8 mouse cellular contexts compared by ENCODE assay signal in genomic region chr14:62292166-62292487, GRCm38 (mm10). TPM values are rescaled to one million over a fixed set of nuclear protein-coding genes. Genes with fewer than 3 reads are reported as not detected.
A peak's percentile ranks its signal among the peaks of the same experiment; 100 is the strongest.
DNase-seq lines count a peak whose midpoint lies in the region; ATAC-seq and TF ChIP-seq lines count a peak whose summit lies in the region.

No protein-coding gene starts in this region.

- H3K9me3 ChIP-seq in heart, embryonic 16.5 days (replicated peaks; ENCODE audit: control insufficient read depth, low read length) = no peaks in the 10 kb centered on the region
- H3K9me3 ChIP-seq in hindbrain, embryonic 11.5 days (ENCODE audit: control insufficient read depth, low read length) = no peaks in the 10 kb centered on the region
- no peaks in the 10 kb centered on the region for H3K9me3 ChIP-seq in liver, postnatal 0 days (ENCODE audit: low read length)

- H3K27ac ChIP-seq in heart, embryonic 16.5 days (ENCODE audit: low read length) = no peak overlapping the region
- no peak overlapping the region for H3K27ac ChIP-seq in hindbrain, embryonic 11.5 days (ENCODE audit: low read depth, low read length)
- H3K27ac ChIP-seq in liver, postnatal 0 days (ENCODE audit: low read depth) = no peak overlapping the region

- 50% methylated on average over 7 of the region's 7 CpGs for WGBS in heart, embryonic 16.5 days
- 37% methylated on average over 4 of the region's 7 CpGs for WGBS in hindbrain, embryonic 11.5 days
- 26% methylated on average over 7 of the region's 7 CpGs for WGBS in liver, postnatal 0 days (ENCODE audit: insufficient replicate concordance)

- peaks cover 9% of the 10 kb centered on the region for H3K4me1 ChIP-seq in heart, embryonic 16.5 days (ENCODE audit: control insufficient read depth, insufficient read depth, low read length)
- H3K4me1 ChIP-seq in hindbrain, embryonic 11.5 days (replicated peaks; ENCODE audit: control insufficient read depth, insufficient read depth, low read length) = peaks cover 4% of the 10 kb centered on the region
- peaks cover 7% of the 10 kb centered on the region for H3K4me1 ChIP-seq in liver, postnatal 0 days (ENCODE audit: insufficient read depth)

- no peaks in the 10 kb centered on the region for H3K27me3 ChIP-seq in heart, embryonic 16.5 days (ENCODE audit: control insufficient read depth, insufficient read depth, low read length)
- H3K27me3 ChIP-seq in hindbrain, embryonic 11.5 days (ENCODE audit: control insufficient read depth, insufficient read depth, low read length) = no peaks in the 10 kb centered on the region; the same call in 1 of the 2 replicates
- H3K27me3 ChIP-seq in liver, postnatal 0 days (ENCODE audit: insufficient read depth, low read length) = peaks cover 10% of the 10 kb centered on the region; the same call in 1 of the 2 replicates

- H3K4me3 ChIP-seq in heart, embryonic 16.5 days (ENCODE audit: low read length) = peak overlapping the region; percentile 66
- H3K4me3 ChIP-seq in hindbrain, embryonic 11.5 days (ENCODE audit: low read depth, low read length) = peak overlapping the region; percentile 48
- peak overlapping the region; percentile 47 for H3K4me3 ChIP-seq in liver, postnatal 0 days (ENCODE audit: low read depth, low read length)

- TF ChIP-seq CTCF in liver, postnatal 0 days (IDR thresholded peaks at IDR 0.05; ENCODE audit: low read depth) = no peak

- no peak for DNase-seq in heart, adult 9 months (ENCODE audit: low spot score in 2 of 2)
- DNase-seq in R1 (ENCODE audit: low read depth, low spot score) = peak; percentile 61
- DNase-seq in hindbrain, embryonic 11.5 days (ENCODE audit: low spot score) = no peak
- DNase-seq in liver, postnatal 0 days = no peak
- DNase-seq in adrenal gland, adult (ENCODE audit: inconsistent age in 2 of 2, low spot score in 1 of 2) = no peak
- no peak for DNase-seq in urinary bladder, postnatal 10 days (ENCODE audit: low spot score)
- DNase-seq in layer of hippocampus, adult 18-20 months (ENCODE audit: low spot score in 2 of 2) = no peak

- peak overlapping the region; percentile 100 for H3K4me2 ChIP-seq in heart, embryonic 16.5 days (ENCODE audit: low read depth, low read length)
- H3K4me2 ChIP-seq in hindbrain, embryonic 11.5 days (replicated peaks; ENCODE audit: low read depth, low read length) = peak overlapping the region; percentile 98
- H3K4me2 ChIP-seq in liver, postnatal 0 days (ENCODE audit: low read depth, low read length) = peak overlapping the region; percentile 79

- no peaks in the 10 kb centered on the region for H3K36me3 ChIP-seq in heart, embryonic 16.5 days (ENCODE audit: control insufficient read depth, insufficient read depth)
- H3K36me3 ChIP-seq in hindbrain, embryonic 11.5 days (ENCODE audit: control insufficient read depth, insufficient read depth, low read length) = no peaks in the 10 kb centered on the region
- H3K36me3 ChIP-seq in liver, postnatal 0 days (replicated peaks; ENCODE audit: insufficient read depth, low read length) = no peaks in the 10 kb centered on the region

- no peak for ATAC-seq in heart, embryonic 16.5 days (replicated peaks; ENCODE audit: extremely low read depth, insufficient read depth, low FRiP score)
- no peak for ATAC-seq in hindbrain, embryonic 11.5 days (ENCODE audit: low FRiP score)
- ATAC-seq in liver, postnatal 0 days = no peak

- TF ChIP-seq EP300 in liver, postnatal 0 days (IDR thresholded peaks at IDR 0.05; ENCODE audit: low read depth) = no peak

- peak overlapping the region; percentile 81 for H3K9ac ChIP-seq in heart, embryonic 16.5 days (ENCODE audit: low read length)
- H3K9ac ChIP-seq in hindbrain, embryonic 11.5 days (ENCODE audit: low read depth, low read length) = peak overlapping the region; percentile 64
- H3K9ac ChIP-seq in liver, postnatal 0 days (replicated peaks) = peak overlapping the region; percentile 41

RNA-seq across cellular contexts. Expression of gene Rnaseh2b, which starts 0.3 kb away (rescaled TPM):
- 47.2 and 53.3 TPM in 2 replicates for polyA plus RNA-seq in heart, embryonic 16.5 days (2015; fragmentation: Nextera tagmentation; extraction: Ambion mirVana)
- polyA plus RNA-seq in hindbrain, embryonic 11.5 days (2014; fragmentation: Nextera tagmentation; extraction: Ambion mirVana) = 62.1 and 62.9 TPM in 2 replicates
- polyA plus RNA-seq in liver, postnatal 0 days (2015; fragmentation: Nextera tagmentation; extraction: Ambion mirVana) = 40.2 and 40.8 TPM in 2 replicates
- 10 to 100 TPM; 11.2 to 11.8 TPM for total RNA-seq in layer of hippocampus, adult 18-20 months (2021)

RNA-seq across cellular contexts. Expression of gene Dleu7, which starts 0.7 kb away (rescaled TPM):
- polyA plus RNA-seq in heart, embryonic 16.5 days (2015; fragmentation: Nextera tagmentation; extraction: Ambion mirVana) = 0.55 and 0.81 TPM in 2 replicates
- polyA plus RNA-seq in hindbrain, embryonic 11.5 days (2014; fragmentation: Nextera tagmentation; extraction: Ambion mirVana) = 1.4 and 1.6 TPM in 2 replicates
- polyA plus RNA-seq in liver, postnatal 0 days (2015; fragmentation: Nextera tagmentation; extraction: Ambion mirVana) = 0.08 and 0.15 TPM in 2 replicates
- 1 to 10 TPM; 4.6 to 6.4 TPM for total RNA-seq in layer of hippocampus, adult 18-20 months (2021)
